Mouse (Mus musculus) cerebellum, postnatal 25 days (tissue): ENCODE data around the gene Polr1e.
A peak's percentile ranks its signal among the peaks of the same experiment; 100 is the strongest.
"Not testable (repeated sequence)": the region's sequence is repeated elsewhere in the genome, so short reads cannot be mapped to it uniquely, and the experiment has no call there.

Source experiments
- DNase-seq, 2 experiments: peaks; one replicate each; pipeline ENCODE4 v3.0.0; 2021; ENCODE audit warnings: mixed read lengths in 2 of 2

The Polr1e gene

DNA sequence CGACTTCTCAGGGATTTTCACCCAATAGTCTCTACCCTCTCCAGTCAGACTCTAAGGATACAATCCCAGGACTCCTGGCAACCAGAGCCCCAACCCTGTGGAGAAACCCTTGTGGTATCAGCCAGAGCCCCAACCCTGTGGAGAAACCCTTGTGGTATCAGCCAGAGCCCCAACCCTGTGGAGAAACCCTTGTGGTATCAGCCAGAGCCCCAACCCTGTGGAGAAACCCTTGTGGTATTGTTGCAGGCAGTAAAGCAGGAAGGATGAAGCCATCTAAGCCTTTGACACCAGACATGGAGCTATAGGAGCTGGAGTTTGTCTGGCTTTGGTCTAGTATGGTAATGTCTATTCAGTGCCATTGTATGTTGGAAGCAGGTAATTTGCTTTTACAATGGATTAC, 45.5 kb downstream of the Polr1e start:
- DNase-seq: not testable (repeated sequence)

DNA sequence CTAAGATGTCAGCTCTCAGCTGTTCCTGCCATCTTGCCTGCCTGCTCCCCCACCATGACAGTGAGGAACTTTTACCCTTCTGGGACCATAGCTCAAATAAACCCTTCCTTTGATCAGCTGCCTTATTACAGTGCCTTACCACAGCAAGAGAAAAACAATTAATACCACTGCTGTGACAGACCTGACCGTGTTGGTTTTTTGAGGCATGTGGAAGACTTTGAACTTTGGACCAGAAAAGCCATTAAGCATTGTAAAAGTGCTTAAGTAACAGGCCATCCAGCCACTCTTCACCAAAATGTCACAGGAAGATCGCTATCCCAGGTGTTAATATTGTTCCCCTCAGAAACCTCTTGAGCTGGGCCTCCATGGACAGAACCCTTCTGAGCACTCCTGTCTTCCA, 46.2 kb downstream of the Polr1e start:
- DNase-seq: no peak

DNA sequence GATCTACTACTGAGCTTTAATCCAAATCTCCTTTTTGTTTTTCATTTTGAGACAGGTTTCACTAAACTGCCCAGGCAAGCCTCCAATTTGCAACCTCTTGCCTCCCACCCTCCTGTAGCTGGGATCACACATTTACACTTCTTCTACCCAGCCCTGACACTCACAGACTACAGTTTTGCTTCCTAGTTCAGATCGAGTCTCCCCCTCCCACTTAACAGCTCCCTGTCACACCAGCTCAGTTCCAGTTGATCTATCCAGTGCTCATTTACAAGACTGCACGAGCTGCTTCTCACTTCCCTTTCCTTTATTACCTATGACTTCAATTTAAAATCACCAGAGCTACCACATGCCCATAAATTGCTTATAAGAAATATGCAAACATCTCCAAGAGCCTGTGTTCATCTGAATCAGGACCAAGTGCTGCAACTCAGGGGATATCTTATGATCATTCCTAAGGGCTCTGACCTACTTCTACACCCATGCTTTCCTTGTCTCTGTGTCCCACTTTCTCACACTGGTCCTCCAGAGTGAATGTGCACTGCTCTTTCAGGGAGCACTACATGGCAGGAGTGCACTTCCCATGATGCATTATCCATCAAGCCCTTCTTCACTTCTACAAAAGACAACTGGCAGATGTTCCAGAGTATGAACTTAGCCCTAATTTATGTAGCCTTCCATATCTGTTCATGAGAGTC, 47.8 kb downstream of the Polr1e start:
- no peak for DNase-seq

DNA sequence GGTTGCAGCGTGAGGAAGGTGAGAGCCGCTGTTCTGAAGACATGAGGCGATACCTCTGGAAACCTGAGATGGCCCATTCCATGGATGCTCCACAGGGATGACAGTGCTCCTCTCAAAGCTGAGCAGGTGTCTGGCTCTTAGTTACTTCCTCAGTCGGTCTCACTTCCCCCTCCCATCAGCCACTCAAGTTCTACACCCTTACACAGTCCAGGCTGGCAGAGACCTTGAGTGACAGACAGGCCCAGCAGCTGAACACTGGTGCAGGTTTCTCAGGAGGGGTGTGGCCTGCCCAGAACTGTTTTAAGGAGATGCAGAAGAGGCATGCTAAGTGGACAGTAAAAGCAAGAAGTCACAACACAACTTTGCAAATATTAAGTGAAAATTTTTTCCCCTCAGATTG, 49.4 kb downstream of the Polr1e start:
- no peak for DNase-seq

DNA sequence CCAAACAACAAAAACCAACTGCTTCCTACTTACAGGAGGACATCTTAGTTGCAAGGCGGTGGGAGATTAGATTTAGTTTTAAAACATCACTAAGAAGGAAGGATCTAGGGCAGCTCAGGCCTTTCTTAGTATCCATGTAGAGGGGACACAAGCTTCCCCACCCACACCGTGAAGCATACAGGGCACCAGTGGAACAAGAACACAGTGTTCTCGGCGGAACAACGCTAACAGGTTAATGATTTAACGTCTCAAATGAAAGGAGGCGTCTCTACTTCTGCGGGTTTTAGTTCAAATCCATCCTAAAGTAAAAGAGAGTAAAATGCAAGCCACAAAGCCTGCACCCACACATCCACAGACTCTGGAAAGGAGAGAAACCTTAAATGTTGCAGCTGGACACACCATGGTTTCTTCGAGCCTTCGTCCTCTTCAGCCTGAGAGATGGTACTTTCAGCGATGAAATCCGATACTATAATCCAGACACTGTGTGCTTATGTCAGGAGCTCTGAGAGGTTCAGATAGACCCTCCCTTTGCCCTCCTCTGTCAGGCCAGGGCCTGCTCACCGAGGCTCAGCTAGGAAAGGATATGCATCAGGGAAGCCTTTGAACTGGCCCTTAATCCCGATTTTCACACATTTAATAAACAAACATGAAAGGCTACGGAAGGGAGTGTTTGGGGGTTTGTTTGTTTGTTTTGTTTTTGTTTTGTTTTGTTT, 54.0 kb downstream of the Polr1e start:
- no peak for DNase-seq

DNA sequence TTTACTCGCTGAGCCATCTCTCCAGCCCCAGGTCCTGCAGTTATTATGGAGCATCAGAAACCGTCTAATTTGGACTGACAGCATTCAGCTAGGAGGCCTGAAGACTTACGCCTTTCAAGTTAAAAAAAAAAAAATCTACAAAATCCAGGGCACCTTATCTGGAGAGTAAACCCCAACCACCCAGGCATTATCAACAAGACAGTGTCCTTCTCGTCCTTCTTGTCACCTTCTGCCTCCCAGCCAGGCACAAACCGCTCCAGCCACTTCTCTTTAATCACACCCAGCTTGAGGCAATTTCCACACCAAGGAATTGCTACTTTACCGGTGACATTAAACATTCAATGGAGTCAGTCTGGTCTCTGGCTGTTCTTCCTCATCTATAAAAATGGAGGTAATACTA, 55.2 kb downstream of the Polr1e start:
- DNase-seq: no peak

DNA sequence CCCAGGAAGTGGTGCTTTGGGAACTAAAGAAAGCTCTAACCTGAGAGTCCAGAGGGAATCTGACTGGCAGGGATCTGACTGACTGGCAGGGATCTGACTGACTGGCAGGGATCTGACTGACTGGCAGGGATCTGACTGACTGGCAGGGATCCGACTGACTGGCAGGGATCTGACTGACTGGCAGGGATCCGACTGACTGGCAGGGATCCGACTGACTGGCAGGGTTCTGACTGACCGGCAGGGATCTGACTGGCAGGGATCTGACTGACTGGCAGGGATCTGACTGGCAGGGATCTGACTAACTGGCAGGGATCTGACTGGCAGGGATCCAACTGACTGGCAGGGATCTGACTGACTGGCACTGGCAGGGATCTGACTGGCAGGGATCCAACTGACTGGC, 62.7 kb downstream of the Polr1e start:
- DNase-seq: peak; percentile 46 to 70

DNA sequence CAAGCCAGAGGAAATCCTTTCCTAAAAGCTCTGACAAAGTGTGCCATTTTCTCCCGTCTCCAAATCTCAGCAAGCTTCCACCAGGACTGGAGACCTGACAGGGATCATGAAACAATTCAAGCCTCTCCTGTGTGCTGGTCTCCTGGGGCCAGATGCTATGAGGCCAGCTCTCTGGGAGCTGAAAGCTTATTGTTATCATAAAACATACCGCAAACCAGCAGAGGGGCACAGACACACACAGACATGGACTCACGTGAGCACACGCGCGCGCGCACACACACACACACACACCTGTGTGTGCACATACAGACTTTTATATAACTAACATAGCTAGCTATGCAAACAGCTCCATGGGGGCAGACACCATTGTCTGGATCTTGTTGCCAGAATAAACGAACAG, 64.6 kb downstream of the Polr1e start:
- no peak for DNase-seq

DNA sequence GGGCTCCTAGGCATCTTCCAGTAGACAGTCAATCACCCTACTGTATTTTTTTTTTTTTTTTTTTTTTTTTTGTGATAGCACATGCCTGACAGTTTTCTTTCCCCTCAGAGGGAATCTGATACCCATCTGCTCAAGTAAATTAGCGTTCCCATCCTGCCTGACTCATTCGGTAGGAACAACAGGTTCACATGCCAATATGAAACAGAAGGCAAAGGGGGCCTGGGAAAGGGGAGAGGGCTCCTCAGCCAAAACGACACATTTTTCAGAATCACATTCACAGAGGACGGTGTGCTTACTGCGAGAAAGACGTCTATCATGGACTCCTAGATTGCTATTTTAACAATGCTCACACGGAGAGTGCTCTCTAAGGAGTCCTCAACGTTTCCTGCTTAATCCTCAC, 65.1 kb downstream of the Polr1e start:
- peak in 1 of 2 experiments; percentile 17 for DNase-seq

DNA sequence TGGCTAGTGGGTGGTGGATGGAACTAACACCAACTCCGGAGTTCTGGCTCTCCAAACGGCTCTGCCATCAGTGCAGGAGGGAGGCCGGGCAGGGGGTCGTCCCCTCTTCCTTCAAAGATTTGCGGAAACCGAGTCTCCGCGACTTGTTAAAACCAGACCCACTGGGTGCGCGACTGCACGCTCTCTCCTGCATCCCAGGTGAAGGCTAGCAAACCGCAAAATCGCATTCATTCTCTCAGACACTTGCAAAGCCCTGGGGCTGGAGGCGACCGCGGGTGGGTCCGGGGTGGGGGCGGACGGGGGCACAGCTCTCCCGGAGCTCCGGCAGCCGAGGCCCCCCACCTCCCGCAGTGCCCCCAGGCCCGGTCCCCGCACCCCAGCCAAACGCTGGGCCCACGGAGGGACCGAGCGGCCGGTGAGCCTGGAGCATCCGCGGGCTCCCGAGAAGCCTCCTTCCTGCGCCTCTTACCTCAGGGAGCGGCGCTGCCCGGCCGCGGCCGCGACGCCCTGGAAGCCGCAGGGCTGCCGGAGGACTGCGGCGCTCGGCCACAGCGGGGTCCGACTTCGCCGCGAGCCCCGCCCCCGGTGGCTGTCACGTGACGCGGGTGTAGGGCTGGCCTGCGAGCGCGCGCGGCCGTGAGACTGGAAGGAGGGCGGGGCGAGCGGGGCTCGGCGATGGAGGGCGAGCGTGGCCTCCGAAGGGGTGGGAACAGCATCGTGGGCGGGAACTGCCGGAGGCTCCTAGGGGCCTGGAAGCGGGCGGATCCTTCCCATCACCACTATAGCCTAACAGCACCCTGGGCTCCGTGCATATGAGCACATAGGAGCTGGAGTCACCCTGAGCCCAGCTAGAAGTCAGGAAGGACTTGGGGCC, 65.9 kb downstream of the Polr1e start, which contains the start of gene Fbxo10:
Gene Fbxo10 (minus strand): TSS at position 584 of the 874 bp plus-strand sequence.
- DNase-seq: peak; percentile 92 to 98

DNA sequence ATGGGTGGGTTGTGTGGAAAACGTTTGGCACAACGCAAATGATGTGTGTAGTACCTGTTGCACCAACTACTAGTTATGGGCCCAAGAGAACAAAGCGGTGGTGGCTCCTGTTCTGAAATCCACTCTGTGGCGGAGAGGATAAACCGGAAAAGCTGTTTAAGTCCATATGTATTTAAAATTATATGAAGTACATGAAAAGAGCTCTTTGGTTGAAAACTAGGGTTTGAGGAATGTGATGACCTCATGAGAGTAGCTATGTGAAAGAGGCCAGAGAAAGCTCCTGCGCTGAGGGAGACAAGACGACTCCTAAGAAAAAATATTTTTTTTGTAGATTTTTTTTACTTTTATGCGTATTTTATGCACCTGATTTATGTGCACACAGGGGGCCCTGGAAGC, 66.5 kb downstream of the Polr1e start:
- DNase-seq: no peak
